Mouse (Mus musculus): Measurements from ENCODE around the gene Vkorc1l1.

DNA sequence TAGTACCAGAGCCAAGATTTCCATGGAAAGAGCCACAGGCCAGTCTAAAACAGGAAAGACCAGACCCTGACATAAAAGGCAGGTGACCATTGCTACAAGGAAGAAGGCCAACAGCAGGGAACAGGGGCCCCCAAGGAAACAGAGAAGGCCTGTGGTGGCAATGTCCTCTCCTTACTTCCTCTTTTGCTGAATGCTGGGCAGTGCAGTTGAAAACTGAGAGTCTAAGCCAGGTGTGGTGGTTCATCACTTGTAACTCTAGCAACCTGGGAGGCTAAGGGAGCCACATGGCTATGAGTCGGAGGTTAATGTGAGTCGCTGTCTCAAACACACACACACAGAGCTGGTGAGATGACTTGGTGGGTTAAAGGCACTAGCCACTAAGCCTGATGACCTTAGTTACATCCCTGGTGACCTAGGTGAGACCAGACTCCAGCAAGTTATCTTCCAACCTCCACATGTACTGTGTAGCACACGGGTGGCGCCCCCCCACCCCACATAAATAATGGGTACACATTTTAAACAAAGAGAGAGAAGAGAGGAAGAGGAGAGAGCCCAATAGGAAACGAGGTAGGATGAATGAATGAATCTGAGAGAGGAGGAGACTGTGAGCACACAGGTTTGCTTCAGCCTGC, 59.7 kb downstream of the Vkorc1l1 start:
- TF ChIP-seq CTCF (IDR thresholded peaks at IDR 0.05; ENCODE audit: low read depth) (no peak), EP300 (IDR thresholded peaks at IDR 0.05; ENCODE audit: low read depth) (no peak)

Measured in heart, postnatal 0 days (tissue).